Mouse (Mus musculus) forebrain, postnatal 0 days (tissue): ENCODE measurements around the gene Rhcg. TPM values are rescaled to one million over a fixed set of nuclear protein-coding genes. Genes with fewer than 3 reads are reported as not detected.

Experiments used
- ATAC-seq: fragments of 200-750 bp; cut with Nextera tagmentation; 2 replicates; pipeline ENCODE4 v1.8.0; 2017; ENCODE audit warnings: mild to moderate bottlenecking, moderate library complexity
- DNase-seq: peaks from one replicate; pipeline ENCODE4 v3.0.0-alpha.2; 2015
- H3K27ac ChIP-seq: fragments of 300-500 bp; sonication (generic); 2 replicates; pipeline ENCODE4 v1.5.1; 2014; ENCODE audit warnings: low read depth, mild to moderate bottlenecking, antibody characterized with exemption, low read length, moderate library complexity, mixed read lengths
- H3K27me3 ChIP-seq: fragments of 300-500 bp; sonication (generic); 2 replicates; pipeline ENCODE4 v1.6.1; 2014; ENCODE audit warnings: mild to moderate bottlenecking, low read length, mixed read lengths; ENCODE audit not compliant: insufficient read depth
- H3K36me3 ChIP-seq: fragments of 300-500 bp; sonication (generic); 2 replicates; pipeline ENCODE4 v1.6.1; 2014; ENCODE audit warnings: mild to moderate bottlenecking, moderate library complexity; ENCODE audit not compliant: insufficient read depth
- H3K4me1 ChIP-seq: fragments of 300-500 bp; sonication (generic); 2 replicates; pipeline ENCODE4 v1.6.1; 2014; ENCODE audit warnings: antibody characterized with exemption; ENCODE audit not compliant: insufficient read depth
- H3K4me2 ChIP-seq: fragments of 300-500 bp; sonication (generic); 2 replicates; pipeline ENCODE4 v1.6.1; 2014; ENCODE audit warnings: low read depth, mild to moderate bottlenecking, moderate library complexity
- H3K4me3 ChIP-seq: fragments of 300-500 bp; sonication (generic); 2 replicates; pipeline ENCODE4 v1.5.1; 2014; ENCODE audit warnings: low read depth, low read length, mixed read lengths
- H3K9ac ChIP-seq: fragments of 300-500 bp; sonication (generic); 2 replicates; pipeline ENCODE4 v1.6.1; 2014; ENCODE audit warnings: mild to moderate bottlenecking
- H3K9me3 ChIP-seq: fragments of 300-500 bp; sonication (generic); 2 replicates; pipeline ENCODE4 v1.6.1; 2016; ENCODE audit warnings: low read length
- CTCF ChIP-seq: sonication (generic); IDR thresholded peaks from 2 replicates; pipeline ENCODE4 v1.5.1; 2016; ENCODE audit warnings: antibody characterized with exemption, control low read depth, low read depth
- WGBS: fragments of 180-500 bp; shearing (Covaris S2); extraction: QIAGEN DNeasy Blood & Tissue Kit; methylation state at CpG from one replicate; pipeline ENCODE4 v1.1.7; 2014; 5-methylcytosine and 5-hydroxymethylcytosine counted together
- polyA plus RNA-seq: library from polyadenylated mRNA; unstranded; fragments of >200 nt; fragmentation: Nextera tagmentation; extraction: Ambion mirVana; gene quantifications from 2 replicates; pipeline ENCODE4 v1.2.1, GENCODE M21; 2015
- total RNA-seq: library from RNA; depleted of rRNA; stranded (reverse); fragments of >200 nt; gene quantifications from 2 replicates; pipeline ENCODE4 v1.2.3, GENCODE M21; 2014

The Rhcg gene
- total and polyA plus RNA-seq, 2 experiments from 2014 or later = 2.0 to 4.3 TPM

GRCm38 (mm10) chr7:79572191-79572818, 45.2 kb downstream of the Rhcg start:
- H3K36me3 ChIP-seq = no peaks in the 10 kb centered on the region

GRCm38 (mm10) chr7:79568937-79569535, 48.4 kb downstream of the Rhcg start:
- Histone ChIP-seq H3K4me1 (0 out of 2 replicates have a peak, but pooled peaks cover 4% of the 10 kb centered on the region), H3K9me3 (no peaks in the 10 kb centered on the region), H3K9ac (no peak overlapping the region), H3K36me3 (no peaks in the 10 kb centered on the region), H3K27ac (peak overlapping the region; percentile 67), H3K27me3 (no peaks in the 10 kb centered on the region), H3K4me3 (no peak overlapping the region), H3K4me2 (no peak overlapping the region)
- peak; percentile 87 for ATAC-seq
- peak; percentile 36 for TF ChIP-seq CTCF
- WGBS = 36% methylated on average over 4 of the region's 4 CpGs
- peak; percentile 69 for DNase-seq

More at GRCm38 (mm10) chr7:79572191-79572818, 45.2 kb downstream of the Rhcg start:
- ATAC-seq = peak; percentile 72
- peak; percentile 67 for DNase-seq
- H3K9me3 ChIP-seq = no peaks in the 10 kb centered on the region
- H3K27me3 ChIP-seq = no peaks in the 10 kb centered on the region
- no peak overlapping the region for H3K4me2 ChIP-seq
- WGBS = 25% methylated on average over 17 of the region's 19 CpGs
- no peak overlapping the region for H3K9ac ChIP-seq
- TF ChIP-seq CTCF = no peak
- H3K4me1 ChIP-seq = 0 out of 2 replicates have a peak, but pooled peaks cover 9% of the 10 kb centered on the region
- H3K4me3 ChIP-seq = no peak overlapping the region
- H3K27ac ChIP-seq = peak overlapping the region; percentile 45

- peak overlapping the region; percentile 67 for H3K27ac ChIP-seq
- no peak overlapping the region for H3K4me3 ChIP-seq
- TF ChIP-seq CTCF = no peak
- 0 out of 2 replicates have a peak, but pooled peaks cover 4% of the 10 kb centered on the region for H3K4me1 ChIP-seq
- no peak for DNase-seq
- WGBS = 65% methylated on average over 6 of the region's 6 CpGs
- H3K9me3 ChIP-seq = no peaks in the 10 kb centered on the region
- H3K27me3 ChIP-seq = no peaks in the 10 kb centered on the region
- no peak for ATAC-seq
- H3K4me2 ChIP-seq = no peak overlapping the region
- no peaks in the 10 kb centered on the region for H3K36me3 ChIP-seq
- no peak overlapping the region for H3K9ac ChIP-seq
These were observed 49.2 kb downstream of the Rhcg start for GRCm38 (mm10) chr7:79568212-79568611.

GRCm38 (mm10) chr7:79563675-79564074, 53.8 kb downstream of the Rhcg start:
- DNase-seq (no peak), ATAC-seq (no peak)

GRCm38 (mm10) chr7:79562385-79562784, 55.1 kb downstream of the Rhcg start:
- H3K4me3 ChIP-seq = no peak overlapping the region
- H3K4me1 ChIP-seq = no peaks in the 10 kb centered on the region
- ATAC-seq (no peak), DNase-seq (no peak)
- H3K4me2 ChIP-seq = no peak overlapping the region
- WGBS = 55% methylated on average over 5 of the region's 5 CpGs
- H3K9me3 ChIP-seq = no peaks in the 10 kb centered on the region
- H3K27ac ChIP-seq = no peak overlapping the region
- H3K27me3 ChIP-seq = no peaks in the 10 kb centered on the region
- no peak overlapping the region for H3K9ac ChIP-seq
- TF ChIP-seq CTCF = no peak
- no peaks in the 10 kb centered on the region for H3K36me3 ChIP-seq

More at GRCm38 (mm10) chr7:79563675-79564074, 53.8 kb downstream of the Rhcg start:
- Histone ChIP-seq H3K4me2 (no peak overlapping the region), H3K9ac (no peak overlapping the region), H3K27ac (no peak overlapping the region), H3K36me3 (no peaks in the 10 kb centered on the region), H3K4me1 (no peaks in the 10 kb centered on the region), H3K4me3 (no peak overlapping the region), H3K9me3 (no peaks in the 10 kb centered on the region), H3K27me3 (no peaks in the 10 kb centered on the region)
- TF ChIP-seq CTCF = peak; percentile 41
- 35% methylated on average over 13 of the region's 13 CpGs for whole genome bisulfite sequencing

DNA sequence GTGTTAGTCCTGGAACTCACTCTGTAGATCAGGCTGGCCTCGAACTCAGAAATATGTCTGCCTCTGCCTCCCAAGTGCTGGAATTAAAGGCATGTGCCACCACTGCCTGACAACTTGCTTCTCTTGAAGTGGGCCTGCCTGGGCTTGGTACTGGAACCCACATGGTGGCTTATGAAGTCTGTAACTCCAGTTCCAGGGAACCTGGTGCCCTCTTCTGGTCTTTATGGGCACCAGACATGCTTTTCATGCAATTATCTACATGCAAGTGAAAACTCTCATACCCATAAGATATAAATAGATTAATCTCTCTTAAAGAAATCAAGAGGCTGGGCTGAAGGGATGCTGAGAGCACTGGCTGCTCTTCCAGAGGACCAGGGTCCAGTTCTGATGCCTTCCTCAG, 58.8 kb downstream of the Rhcg start:
- no peak overlapping the region for H3K4me3 ChIP-seq
- no peaks in the 10 kb centered on the region for H3K9me3 ChIP-seq
- DNase-seq = no peak
- no peak overlapping the region for H3K27ac ChIP-seq
- peak; percentile 61 for TF ChIP-seq CTCF
- H3K4me1 ChIP-seq = no peaks in the 10 kb centered on the region
- peak; percentile 54; the same call in 1 of the 2 replicates for ATAC-seq
- H3K27me3 ChIP-seq = no peaks in the 10 kb centered on the region
- H3K9ac ChIP-seq = no peak overlapping the region
- no peaks in the 10 kb centered on the region for H3K36me3 ChIP-seq
- 61% methylated on average over 1 of the region's 1 CpGs for WGBS
- no peak overlapping the region for H3K4me2 ChIP-seq

DNA sequence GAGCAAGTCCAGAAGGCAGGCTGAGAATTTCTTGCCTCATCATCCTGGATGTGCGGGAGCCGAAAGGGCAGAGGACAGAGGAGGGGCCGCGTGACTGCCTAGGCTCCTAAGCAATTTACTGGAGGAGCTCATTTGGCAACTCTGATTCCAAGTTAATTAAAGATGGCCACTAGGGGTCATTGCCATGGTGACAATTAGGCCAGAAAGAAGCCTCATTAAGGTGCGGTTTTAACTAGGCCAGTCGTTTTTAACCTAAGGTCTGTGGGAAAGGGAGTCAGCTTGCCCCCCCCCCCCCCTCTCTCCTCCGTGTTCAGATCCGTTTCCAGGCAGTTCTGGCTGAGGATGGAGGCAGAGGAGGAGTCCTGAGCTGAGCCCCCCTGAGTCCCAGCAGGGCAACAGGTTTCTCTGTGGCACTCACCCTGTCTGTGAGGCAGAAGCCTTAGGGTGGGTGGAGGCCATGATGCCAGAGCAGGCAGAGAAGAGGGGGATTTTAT, 59.7 kb downstream of the Rhcg start:
- Histone ChIP-seq H3K4me3 (no peak overlapping the region), H3K9ac (no peak overlapping the region), H3K36me3 (no peaks in the 10 kb centered on the region), H3K9me3 (no peaks in the 10 kb centered on the region), H3K4me2 (no peak overlapping the region), H3K27me3 (no peaks in the 10 kb centered on the region), H3K4me1 (no peaks in the 10 kb centered on the region), H3K27ac (no peak overlapping the region)
- TF ChIP-seq CTCF = peak; percentile 29; the same call in 1 of the 2 replicates
- peak; percentile 27; the same call in 1 of the 2 replicates for ATAC-seq
- no peak for DNase-seq
- 12% methylated on average over 8 of the region's 8 CpGs for WGBS
